Comparison of ENCODE assay signal across 19 mouse cellular contexts in the genomic region with DNA sequence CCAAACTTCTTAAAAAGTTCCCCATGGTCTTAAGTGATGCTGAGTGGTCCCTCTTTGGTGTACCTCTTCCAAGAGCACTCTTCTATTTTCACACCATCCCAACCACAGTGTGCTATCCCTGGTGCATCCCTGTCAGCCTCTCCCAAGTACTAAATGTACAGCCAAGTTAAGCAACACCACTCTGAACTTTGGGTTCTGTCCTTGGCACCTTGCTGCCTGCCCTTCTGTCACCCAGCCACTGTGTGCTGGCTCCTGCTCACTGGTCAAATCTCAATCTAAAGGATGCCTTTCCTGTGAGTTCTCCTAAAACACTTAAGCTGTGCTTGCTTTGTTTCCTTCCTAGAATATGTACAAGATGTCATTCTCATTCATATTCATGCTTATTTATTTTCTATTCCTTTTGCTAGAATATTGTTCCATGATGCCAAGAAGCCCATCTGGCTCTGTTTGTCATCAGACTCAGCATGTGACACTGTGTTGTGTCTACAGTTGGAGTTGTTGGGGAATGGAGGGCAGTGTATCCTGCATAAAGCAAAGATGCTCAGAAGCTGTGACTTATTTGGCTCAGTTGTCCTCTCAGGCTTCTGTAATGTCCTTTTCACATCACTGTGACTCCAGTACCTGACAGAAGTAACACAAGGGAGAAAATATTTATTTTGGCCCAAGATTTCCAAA.
A peak's percentile ranks its signal among the peaks of the same experiment; 100 is the strongest.
DNase-seq lines count a peak whose midpoint lies in the region; ATAC-seq lines count a peak whose summit lies in the region.
"Had no signal": no experiment of that assay in that cellular context is flagged by ENCODE, and none has a peak within 500 bp of the region (broad histone marks: within the 10 kb centered on the region; RNA-seq: fewer than 3 reads in every experiment).

No protein-coding gene starts in this region.

- no peak overlapping the region for H3K4me3 ChIP-seq in forebrain, embryonic 14.5 days (ENCODE audit: low read depth, low read length)
- H3K4me3 ChIP-seq in forebrain, embryonic 11.5 days (ENCODE audit: low read depth, low read length) = no peak overlapping the region
- H3K4me3 ChIP-seq: heart, embryonic 12.5 days; neural tube, embryonic 12.5 days had no signal

- peak; percentile 76; the same call in 1 of the 2 replicates for ATAC-seq in forebrain, embryonic 14.5 days
- no peak for ATAC-seq in forebrain, embryonic 11.5 days (replicated peaks; ENCODE audit: low FRiP score)
- ATAC-seq: liver, postnatal 0 days; Patski had no signal

- H3K9me3 ChIP-seq in forebrain, embryonic 14.5 days (replicated peaks; ENCODE audit: control insufficient read depth, low read length) = no peaks in the 10 kb centered on the region
- H3K9me3 ChIP-seq in forebrain, embryonic 11.5 days (ENCODE audit: control insufficient read depth, low read length) = no peaks in the 10 kb centered on the region
- H3K9me3 ChIP-seq: neural tube, embryonic 12.5 days had no signal

- no peak overlapping the region for H3K27ac ChIP-seq in forebrain, embryonic 14.5 days (ENCODE audit: low read depth, low read length)
- H3K27ac ChIP-seq in forebrain, embryonic 11.5 days (ENCODE audit: low read depth, low read length) = no peak overlapping the region
- H3K27ac ChIP-seq: neural tube, embryonic 12.5 days had no signal

- H3K36me3 ChIP-seq in forebrain, embryonic 14.5 days (ENCODE audit: control insufficient read depth, insufficient read depth, low read length) = no peaks in the 10 kb centered on the region
- no peaks in the 10 kb centered on the region for H3K36me3 ChIP-seq in forebrain, embryonic 11.5 days (ENCODE audit: control insufficient read depth, insufficient read depth, low read length)
- H3K36me3 ChIP-seq: heart, embryonic 12.5 days; neural tube, embryonic 12.5 days had no signal

- no peak overlapping the region for H3K9ac ChIP-seq in forebrain, embryonic 14.5 days (ENCODE audit: low read length)
- no peak overlapping the region for H3K9ac ChIP-seq in forebrain, embryonic 11.5 days (ENCODE audit: low read length)
- H3K9ac ChIP-seq: heart, embryonic 12.5 days; liver, postnatal 0 days; neural tube, embryonic 12.5 days had no signal

- H3K27me3 ChIP-seq in forebrain, embryonic 14.5 days (replicated peaks; ENCODE audit: control insufficient read depth, insufficient read depth, low read length) = no peaks in the 10 kb centered on the region
- H3K27me3 ChIP-seq in forebrain, embryonic 11.5 days (ENCODE audit: control insufficient read depth, insufficient read depth, low read length) = no peaks in the 10 kb centered on the region
- H3K27me3 ChIP-seq: heart, embryonic 12.5 days; neural tube, embryonic 12.5 days; Patski had no signal

- DNase-seq in forebrain, embryonic 14.5 days (ENCODE audit: low spot score) = peak; percentile 78
- DNase-seq in forebrain, embryonic 11.5 days (ENCODE audit: low spot score) = no peak
- DNase-seq in right cerebral cortex, adult 18-20 months = peak; percentile 19
- DNase-seq in right cerebral cortex, postnatal 36 days (ENCODE audit: low spot score in 2 of 2) = no peak
- DNase-seq in layer of hippocampus, adult 18-20 months (ENCODE audit: low spot score in 2 of 2) = peak; percentile 38 to 75
- peak; percentile 21 for DNase-seq in telencephalon, adult 2 months (ENCODE audit: low read depth, low spot score)
- no peak for DNase-seq in kidney, adult 8-10 months
- DNase-seq in urinary bladder, postnatal 36 days (ENCODE audit: low spot score in 2 of 2) = no peak
- DNase-seq: adrenal gland, postnatal 25 days; heart, postnatal 4 days; kidney, adult 2 months; kidney, postnatal 36 days; liver, postnatal 0 days; lung, postnatal 36 days; thymus, postnatal 4 days had no signal

- H3K4me1 ChIP-seq in forebrain, embryonic 14.5 days (ENCODE audit: control insufficient read depth, insufficient read depth, low read length) = no peaks in the 10 kb centered on the region
- no peaks in the 10 kb centered on the region for H3K4me1 ChIP-seq in forebrain, embryonic 11.5 days (replicated peaks; ENCODE audit: control insufficient read depth, insufficient read depth, low read length)
- H3K4me1 ChIP-seq: heart, embryonic 12.5 days; neural tube, embryonic 12.5 days had no signal

- no peak overlapping the region for H3K4me2 ChIP-seq in forebrain, embryonic 14.5 days (ENCODE audit: low read length)
- no peak overlapping the region for H3K4me2 ChIP-seq in forebrain, embryonic 11.5 days (ENCODE audit: low read depth, low read length, severe bottlenecking)
- H3K4me2 ChIP-seq: heart, embryonic 12.5 days; midbrain, embryonic 11.5 days; neural tube, embryonic 12.5 days had no signal

Comparison
In these comparisons a context has a peak if more than half of its experiments do, and no peak if none do; other contexts are left out.
1. DNase-seq: peak in forebrain, embryonic 14.5 days (single experiment), right cerebral cortex, adult 18-20 months (single experiment), layer of hippocampus, adult 18-20 months (2 of 2) and telencephalon, adult 2 months (single experiment); none in forebrain, embryonic 11.5 days (single experiment), right cerebral cortex, postnatal 36 days (0 of 2), kidney, adult 8-10 months (0 of 2) and urinary bladder, postnatal 36 days (0 of 2).